Mouse (Mus musculus) MEL (cell line): ENCODE results near the gene Gpr156. TPM values are rescaled to one million over a fixed set of nuclear protein-coding genes. Genes with fewer than 3 reads are reported as not detected.

Experiments used
- DNase-seq: peaks from one replicate; pipeline ENCODE4 v3.0.0; 2011; ENCODE audit warnings: low read depth, low spot score
- H3K27ac ChIP-seq: 2 replicates; pipeline ENCODE4 v1.5.1; 2012; ENCODE audit warnings: low read depth, mild to moderate bottlenecking, control low read depth, low read length, moderate library complexity; ENCODE audit not compliant: control insufficient read depth
- H3K27me3 ChIP-seq, 2 experiments: fragments of 150-350 bp in 1 of 2; sonication (generic) in 1 of 2; 2 replicates each; pipeline ENCODE4 v1.6.1; 2012; ENCODE audit warnings: low read length in 2 of 2, mild to moderate bottlenecking in 2 of 2, improper control_type of control experiment in 1 of 2, moderate library complexity in 1 of 2; ENCODE audit not compliant: insufficient read depth in 2 of 2, control insufficient read depth in 1 of 2
- H3K36me3 ChIP-seq, 2 experiments: 2 replicates each; pipeline ENCODE4 v1.6.1; 2012 to 2014; ENCODE audit warnings: low read length in 2 of 2, improper control_type of control experiment in 1 of 2, inconsistent platforms in 1 of 2, mild to moderate bottlenecking in 1 of 2; ENCODE audit not compliant: insufficient read depth in 2 of 2, control insufficient read depth in 1 of 2
- H3K4me1 ChIP-seq, 2 experiments: fragments of 150-350 bp in 1 of 2; sonication (generic) in 1 of 2; 2 replicates each; pipeline ENCODE4 v1.6.1; 2012; ENCODE audit warnings: low read length in 2 of 2, improper control_type of control experiment in 1 of 2, mild to moderate bottlenecking in 1 of 2; ENCODE audit not compliant: insufficient read depth in 2 of 2, control insufficient read depth in 1 of 2
- H3K4me3 ChIP-seq, 2 experiments: fragments of 150-350 bp in 1 of 2; sonication (generic) in 1 of 2; 2 replicates each; pipeline ENCODE4 v1.5.1; 2012; ENCODE audit warnings: low read depth in 2 of 2, low read length in 2 of 2, mild to moderate bottlenecking in 2 of 2, moderate library complexity in 2 of 2, control low read depth in 1 of 2, improper control_type of control experiment in 1 of 2; ENCODE audit not compliant: control insufficient read depth in 1 of 2, insufficient read depth in 1 of 2
- H3K79me2 ChIP-seq: 2 replicates; pipeline ENCODE4 v1.6.1; 2012; ENCODE audit warnings: mild to moderate bottlenecking, low read length, moderate library complexity; ENCODE audit not compliant: control insufficient read depth, poor library complexity, insufficient read depth
- H3K9ac ChIP-seq: 2 replicates; pipeline ENCODE4 v1.6.1; 2012; ENCODE audit warnings: low read depth, mild to moderate bottlenecking, control low read depth, low read length, moderate library complexity; ENCODE audit not compliant: control insufficient read depth, poor library complexity, severe bottlenecking
- H3K9me3 ChIP-seq: fragments of 150-350 bp; sonication (generic); replicated peaks from 2 replicates; pipeline ENCODE4 v1.6.1; 2012; ENCODE audit warnings: mild to moderate bottlenecking, low read length, improper control_type of control experiment, moderate library complexity; ENCODE audit not compliant: insufficient read depth
- CHD2 ChIP-seq: IDR thresholded peaks from 2 replicates; pipeline ENCODE4 v1.6.1; 2011; ENCODE audit warnings: low read length, improper control_type of control experiment
- CTCF ChIP-seq, 3 experiments: IDR thresholded peaks in 2 of 3; conservative IDR thresholded peaks in 1 of 3; 2 replicates each; pipeline ENCODE4 v1.5.1; 2011 to 2012; ENCODE audit warnings: low read length in 3 of 3, low read depth in 2 of 3, mild to moderate bottlenecking in 2 of 3, improper control_type of control experiment in 1 of 3, inconsistent platforms in 1 of 3, mixed read lengths in 1 of 3, moderate library complexity in 1 of 3; ENCODE audit not compliant: control insufficient read depth in 1 of 3, insufficient read depth in 1 of 3, poor library complexity in 1 of 3, severe bottlenecking in 1 of 3
- ELF1 ChIP-seq: IDR thresholded peaks from 2 replicates; pipeline ENCODE4 v1.6.1; 2014; ENCODE audit warnings: low read depth, mild to moderate bottlenecking, inconsistent platforms, low read length, improper control_type of control experiment, moderate library complexity
- EP300 ChIP-seq, 2 experiments: IDR thresholded peaks; 2 replicates each; pipeline ENCODE4 v1.6.1; 2011; ENCODE audit warnings: improper control_type of control experiment in 2 of 2, low read length in 2 of 2, low read depth in 1 of 2, mild to moderate bottlenecking in 1 of 2
- GABPA ChIP-seq: IDR thresholded peaks from 2 replicates; pipeline ENCODE4 v1.6.1; 2012; ENCODE audit warnings: low read depth, mild to moderate bottlenecking, inconsistent platforms, low read length, improper control_type of control experiment, moderate library complexity
- GATA1 ChIP-seq: IDR thresholded peaks from 2 replicates; pipeline ENCODE4 v1.6.1; 2011; ENCODE audit warnings: low read depth, low read length, improper control_type of control experiment
- KAT2A ChIP-seq: conservative IDR thresholded peaks from 2 replicates; pipeline ENCODE4 v1.6.1; 2012; ENCODE audit warnings: low read depth, low read length, improper control_type of control experiment, inconsistent platforms
- MAX ChIP-seq: IDR thresholded peaks from 2 replicates; pipeline ENCODE4 v1.6.1; 2011; ENCODE audit warnings: low read length, improper control_type of control experiment
- MAZ ChIP-seq: IDR thresholded peaks from 2 replicates; pipeline ENCODE4 v1.6.1; 2012; ENCODE audit warnings: low read depth, mild to moderate bottlenecking, inconsistent platforms, low read length, improper control_type of control experiment
- MXI1 ChIP-seq: IDR thresholded peaks from 2 replicates; pipeline ENCODE4 v1.6.1; 2011; ENCODE audit warnings: mild to moderate bottlenecking, low read depth, low read length, improper control_type of control experiment
- NELFE ChIP-seq: IDR thresholded peaks from 2 replicates; pipeline ENCODE4 v1.6.1; 2011; ENCODE audit warnings: low read depth, low read length, improper control_type of control experiment
- NRF1 ChIP-seq: IDR thresholded peaks from 2 replicates; pipeline ENCODE4 v1.6.1; 2014; ENCODE audit warnings: low read depth, mild to moderate bottlenecking, inconsistent platforms, low read length, improper control_type of control experiment, moderate library complexity; ENCODE audit not compliant: poor library complexity, insufficient read depth, severe bottlenecking
- POLR2A ChIP-seq, 2 experiments: IDR thresholded peaks; 2 replicates each; pipeline ENCODE4 v1.6.1; 2011 to 2012; ENCODE audit warnings: low read length in 2 of 2, mild to moderate bottlenecking in 2 of 2, control low read depth in 1 of 2, improper control_type of control experiment in 1 of 2, low read depth in 1 of 2, moderate library complexity in 1 of 2; ENCODE audit not compliant: control insufficient read depth in 1 of 2, insufficient read depth in 1 of 2, poor library complexity in 1 of 2
- POLR2AphosphoS2 ChIP-seq: IDR thresholded peaks from 2 replicates; pipeline ENCODE4 v1.6.1; 2011; ENCODE audit warnings: low read length, improper control_type of control experiment
- RAD21 ChIP-seq: IDR thresholded peaks from 2 replicates; pipeline ENCODE4 v1.6.1; 2011; ENCODE audit warnings: mild to moderate bottlenecking, low read depth, low read length, improper control_type of control experiment
- SIN3A ChIP-seq: IDR thresholded peaks from 2 replicates; pipeline ENCODE4 v1.6.1; 2012; ENCODE audit warnings: low read length, improper control_type of control experiment, inconsistent platforms
- SMC3 ChIP-seq: IDR thresholded peaks from 2 replicates; pipeline ENCODE4 v1.6.1; 2011; ENCODE audit warnings: low read depth, low read length, improper control_type of control experiment
- TCF12 ChIP-seq: IDR thresholded peaks from 2 replicates; pipeline ENCODE4 v1.6.1; 2014; ENCODE audit warnings: low read depth, mild to moderate bottlenecking, inconsistent platforms, low read length, improper control_type of control experiment, moderate library complexity
- UBTF ChIP-seq: IDR thresholded peaks from 2 replicates; pipeline ENCODE4 v1.6.1; 2012; ENCODE audit warnings: low read depth, mild to moderate bottlenecking, inconsistent platforms, low read length, improper control_type of control experiment, moderate library complexity, borderline replicate concordance; ENCODE audit not compliant: insufficient read depth
- ZMIZ1 ChIP-seq: IDR thresholded peaks from 2 replicates; pipeline ENCODE4 v1.6.1; 2012; ENCODE audit warnings: low read depth, mild to moderate bottlenecking, inconsistent platforms, low read length, improper control_type of control experiment, moderate library complexity
- ZNF384 ChIP-seq: IDR thresholded peaks from 2 replicates; pipeline ENCODE4 v1.6.1; 2012; ENCODE audit warnings: low read depth, mild to moderate bottlenecking, inconsistent platforms, low read length, improper control_type of control experiment
- polyA plus RNA-seq, 2 experiments: library from polyadenylated mRNA; stranded (reverse) in 1 of 2; unstranded in 1 of 2; fragments of >175 nt in 1 of 2; fragments of >200 nt in 1 of 2; gene quantifications; 2 replicates each; pipeline versions ENCODE4 v1.2.1 to v1.2.4; 2012; ENCODE audit warnings: low replicate concordance in 2 of 2, low read depth in 1 of 2; ENCODE audit not compliant: insufficient read length in 2 of 2, insufficient read depth in 1 of 2, missing spikeins in 1 of 2
- total RNA-seq: library from RNA; depleted of rRNA; stranded (reverse); fragments of 300-350 nt; gene quantifications from 2 replicates; pipeline ENCODE4 v1.2.3, GENCODE M21; 2012

Gene Gpr156
- total and polyA plus RNA-seq, 3 experiments = not detected

DNA sequence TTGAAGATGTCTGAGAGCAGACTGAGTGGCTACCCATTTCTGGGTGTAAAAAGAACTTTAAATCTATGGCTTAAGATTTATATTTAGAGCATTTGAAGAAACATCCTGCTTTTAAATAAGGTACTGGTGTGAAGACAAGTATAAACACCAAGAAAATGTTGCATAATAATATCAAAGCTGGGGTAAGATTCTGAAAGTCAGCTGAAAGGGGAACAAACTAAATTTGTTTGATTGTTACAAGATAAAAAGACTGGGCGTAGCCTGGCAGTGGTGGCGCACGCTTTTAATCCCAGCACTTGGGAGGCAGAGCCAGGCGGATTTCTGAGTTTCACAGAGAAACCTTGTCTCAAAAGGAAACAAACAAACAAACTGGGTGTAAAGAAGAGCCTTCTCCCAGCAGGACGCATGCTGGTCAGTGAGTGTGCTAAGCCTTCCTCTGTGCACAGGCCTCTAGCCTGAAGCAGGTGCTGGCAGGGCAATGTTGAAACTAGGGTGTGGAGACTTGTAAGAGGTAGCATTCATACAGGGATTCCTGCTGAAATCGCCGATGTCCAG is 37.3 kb upstream of the Gpr156 start:
- TF ChIP-seq NRF1 = no peak
- 0 out of 2 replicates have a peak, but pooled peaks have one; percentile 8 for TF ChIP-seq GATA1
- TF ChIP-seq KAT2A = no peak
- no peak for TF ChIP-seq MAX
- H3K27ac ChIP-seq = no peak overlapping the region
- peaks cover 10 to 26% of the 10 kb centered on the region in 2 experiments for H3K36me3 ChIP-seq
- no peak overlapping the region for H3K4me3 ChIP-seq
- H3K9ac ChIP-seq = no peak overlapping the region
- peaks cover 13% of the 10 kb centered on the region for H3K79me2 ChIP-seq
- H3K9me3 ChIP-seq = no peaks in the 10 kb centered on the region
- H3K4me1 ChIP-seq = peaks cover 0 to 7% of the 10 kb centered on the region in 2 experiments; a peak in 3 of 4 replicates
- no peaks in the 10 kb centered on the region for H3K27me3 ChIP-seq
- DNase-seq = no peak

DNA sequence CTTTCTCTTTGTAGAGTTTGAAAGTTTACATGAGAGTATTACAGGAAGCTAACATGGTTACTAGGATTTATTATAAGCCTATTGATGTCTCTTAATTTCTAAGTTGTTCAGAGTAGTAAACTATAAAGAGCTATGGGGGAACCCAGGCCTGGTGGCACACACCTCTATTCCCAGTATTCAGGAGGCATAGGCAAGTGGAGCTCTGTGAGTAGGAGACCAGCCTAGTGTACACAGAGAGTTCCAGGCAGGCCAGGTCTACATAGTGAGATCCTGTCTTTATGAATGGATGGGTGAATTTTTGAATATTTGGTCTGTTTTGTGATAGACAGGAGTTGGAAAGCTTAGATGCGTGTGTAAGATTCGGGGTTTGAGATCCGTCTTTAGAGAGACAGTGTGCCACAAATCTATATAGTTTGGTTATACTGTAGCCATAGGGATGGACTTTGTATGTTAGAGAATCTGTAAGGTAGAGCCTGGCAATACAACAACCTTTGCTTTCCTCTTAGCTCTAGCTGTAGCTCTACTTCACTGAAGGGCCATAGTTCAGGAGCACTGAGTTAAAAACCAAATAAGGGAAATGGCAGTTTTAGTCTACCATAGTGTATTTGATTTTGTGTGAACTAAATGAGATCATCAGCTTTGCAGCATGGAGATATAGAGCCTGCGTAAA is 36.4 kb upstream of the Gpr156 start:
- Histone ChIP-seq H3K27me3 (no peaks in the 10 kb centered on the region), H3K9me3 (no peaks in the 10 kb centered on the region), H3K36me3 (peaks cover 10 to 26% of the 10 kb centered on the region in 2 experiments), H3K4me1 (peaks cover 0 to 7% of the 10 kb centered on the region in 2 experiments; a peak in 3 of 4 replicates), H3K9ac (no peak overlapping the region), H3K79me2 (peaks cover 9% of the 10 kb centered on the region), H3K4me3 (no peak overlapping the region), H3K27ac (no peak overlapping the region)
- TF ChIP-seq POLR2AphosphoS2 (no peak), MAZ (no peak), ZNF384 (no peak), SIN3A (no peak), ZMIZ1 (no peak), KAT2A (no peak), POLR2A (IDR thresholded peaks at IDR 0.05; ENCODE audit: control insufficient read depth in 1 of 2, insufficient read depth in 1 of 2, low read depth in 1 of 2, low read length in 2 of 2, poor library complexity in 1 of 2) (no peak), MXI1 (no peak), GABPA (no peak), NELFE (no peak), CHD2 (no peak), TCF12 (no peak), CTCF (IDR thresholded peaks at IDR 0.05 in 2 of 3, conservative IDR thresholded peaks at IDR 0.05 in 1 of 3; ENCODE audit: control insufficient read depth in 1 of 3, insufficient read depth in 1 of 3, low read depth in 2 of 3, low read length in 3 of 3, poor library complexity in 1 of 3, severe bottlenecking in 1 of 3) (no peak), ELF1 (no peak), RAD21 (no peak), UBTF (no peak), EP300 (IDR thresholded peaks at IDR 0.05; ENCODE audit: low read depth in 1 of 2, low read length in 2 of 2) (no peak), SMC3 (no peak)
- DNase-seq = no peak
